Mouse (Mus musculus): Measurements from ENCODE around the gene Nfia.

GRCm38 (mm10) chr4:98020836-98021235 lies 248.3 kb downstream of the Nfia start:
- TF ChIP-seq GATA1 (IDR thresholded peaks at IDR 0.05; ENCODE audit: borderline replicate concordance, low read length), result no peak
- TF ChIP-seq FLI1 (IDR thresholded peaks at IDR 0.05; ENCODE audit: low read length), result no peak
